Mouse (Mus musculus): ENCODE measurements around the gene a. TPM values are rescaled to one million over a fixed set of nuclear protein-coding genes. Genes with fewer than 3 reads are reported as not detected.

The a gene
- total RNA-seq, 2 experiments from 2014 or later: not detected

DNA sequence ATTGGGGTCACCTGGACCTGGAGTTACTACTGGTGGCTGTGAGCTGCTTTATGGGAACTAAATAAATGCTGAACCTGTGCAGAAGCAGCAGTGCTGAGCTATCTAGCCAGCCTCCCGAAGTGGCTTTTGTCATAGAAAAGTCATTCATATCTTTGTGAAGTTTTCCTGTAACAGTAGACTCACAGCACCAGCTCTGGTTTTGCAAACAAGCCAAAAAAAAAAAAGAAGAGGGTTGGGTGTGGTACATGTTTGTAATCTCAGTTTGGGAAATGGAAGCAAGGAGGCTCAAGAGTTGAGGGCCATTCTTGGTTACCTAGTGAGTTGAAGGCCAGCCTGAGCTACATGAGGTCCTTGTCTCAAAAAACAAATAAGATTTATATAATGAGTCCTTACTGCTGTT lies 29.1 kb downstream of the a start:
- Histone ChIP-seq H3K27ac (peak overlapping the region; percentile 53), H3K4me3 (no peak overlapping the region)
- TF ChIP-seq CTCF (IDR thresholded peaks at IDR 0.05): no peak
- DNase-seq: no peak
- intact Hi-C loops (cut with DNase I): no loop called here

- intact Hi-C loops (cut with DNase I): no loop called here
Measured at GRCm38 (mm10) chr2:154826054-154826538, 34.9 kb downstream of the a start.

GRCm38 (mm10) chr2:154827521-154827920 lies 36.3 kb downstream of the a start:
- DNase-seq: no peak
- Histone ChIP-seq H3K27ac (no peak overlapping the region), H3K4me3 (no peak overlapping the region)
- intact Hi-C loops (cut with DNase I): no loop called here
- no peak for TF ChIP-seq CTCF (IDR thresholded peaks at IDR 0.05)

More at GRCm38 (mm10) chr2:154826054-154826538, 34.9 kb downstream of the a start:
- TF ChIP-seq CTCF (IDR thresholded peaks at IDR 0.05): no peak
- DNase-seq: no peak
- Histone ChIP-seq H3K4me3 (no peak overlapping the region), H3K27ac (no peak overlapping the region)

DNA sequence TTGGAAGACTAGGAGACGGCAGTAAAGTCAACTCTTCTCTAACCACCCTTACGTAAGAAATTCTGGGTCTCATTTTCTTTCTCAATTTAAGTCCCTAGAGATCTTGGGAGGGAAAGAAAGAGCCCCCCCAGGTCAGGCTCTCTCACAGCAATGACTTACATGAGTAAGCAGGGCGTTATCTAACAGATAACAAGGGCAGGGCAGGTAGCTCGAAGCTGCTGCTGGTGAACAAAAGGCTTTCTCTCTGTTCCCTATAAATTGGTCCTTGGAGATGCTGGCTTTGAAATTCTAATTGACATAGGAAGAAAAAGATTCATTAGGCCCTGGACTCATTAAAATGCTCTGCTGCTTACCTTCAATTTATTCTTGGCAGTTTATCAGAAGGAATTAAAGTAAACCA lies 41.3 kb downstream of the a start:
- intact Hi-C loops (cut with DNase I): no loop called here
- Histone ChIP-seq H3K4me3 (no peak overlapping the region), H3K27ac (no peak overlapping the region)
- no peak for TF ChIP-seq CTCF (IDR thresholded peaks at IDR 0.05)
- DNase-seq: no peak

GRCm38 (mm10) chr2:154834149-154834865 lies 43.1 kb downstream of the a start:
- no peak for TF ChIP-seq CTCF (IDR thresholded peaks at IDR 0.05)
- Histone ChIP-seq H3K4me3 (no peak overlapping the region), H3K27ac (no peak overlapping the region)
- intact Hi-C loops (cut with DNase I): no loop called here
- DNase-seq: no peak

DNA sequence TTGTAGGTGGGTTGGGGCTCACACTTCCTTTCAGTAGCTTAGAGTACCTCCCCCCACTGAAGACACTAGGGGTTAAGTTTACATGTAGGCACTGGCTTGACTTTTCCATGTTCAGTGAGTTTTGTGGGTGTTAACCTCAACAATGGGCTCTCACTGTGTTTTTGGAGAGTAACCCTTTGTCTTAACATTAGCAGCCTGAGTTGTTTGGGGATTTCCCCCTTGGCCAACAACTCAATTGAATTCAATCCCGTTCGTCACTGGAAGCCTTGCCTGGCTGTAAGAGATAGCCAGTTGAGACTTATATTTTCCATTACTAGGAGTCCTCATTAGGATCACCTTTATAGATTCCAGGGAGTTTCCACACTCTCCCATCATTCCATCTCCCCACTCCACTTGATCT lies 45.3 kb downstream of the a start:
- no peak overlapping the region for H3K27ac ChIP-seq
- H3K4me3 ChIP-seq: no peak overlapping the region
- no peak for TF ChIP-seq CTCF (IDR thresholded peaks at IDR 0.05)
- intact Hi-C loops (cut with DNase I): no loop called here
- DNase-seq: no peak

DNA sequence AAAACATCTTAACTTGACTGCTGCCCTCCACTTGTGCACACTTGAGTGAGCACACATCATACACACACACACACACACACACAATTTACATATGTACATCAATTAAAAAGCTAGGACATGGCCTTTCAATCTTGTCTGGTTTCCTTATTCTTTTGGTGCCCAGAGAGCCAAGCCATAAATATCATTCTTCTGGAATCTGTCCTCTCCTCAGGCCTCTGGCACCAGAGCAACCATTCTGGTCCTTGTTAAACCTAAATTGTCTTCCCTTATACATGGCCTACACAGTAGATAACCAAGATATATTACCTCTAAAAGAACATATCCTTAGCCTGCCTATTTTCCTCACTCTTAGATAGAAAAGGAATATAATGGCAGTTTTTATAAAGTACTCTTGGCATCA lies 56.9 kb downstream of the a start:
- no peak for DNase-seq
- intact Hi-C loops (cut with DNase I): no loop called here
- no peak for TF ChIP-seq CTCF (IDR thresholded peaks at IDR 0.05)
- H3K27ac ChIP-seq: no peak overlapping the region
- no peak overlapping the region for H3K4me3 ChIP-seq

GRCm38 (mm10) chr2:154855383-154855782 lies 64.2 kb downstream of the a start:
- peak; percentile 61 for DNase-seq
- peak; percentile 81 for TF ChIP-seq CTCF (IDR thresholded peaks at IDR 0.05)
- Histone ChIP-seq H3K4me3 (no peak overlapping the region), H3K27ac (no peak overlapping the region)
- intact Hi-C loops (cut with DNase I): loop anchor here (1.0 to 5.0 kb wide), 4 partner anchors 63 to 153 kb away; partner anchors contain the start of genes Raly and a

- DNase-seq: no peak
- TF ChIP-seq CTCF (IDR thresholded peaks at IDR 0.05): no peak
- Histone ChIP-seq H3K4me3 (no peak overlapping the region), H3K27ac (no peak overlapping the region)
- intact Hi-C loops (cut with DNase I): no loop called here
Measured at GRCm38 (mm10) chr2:154863672-154864071, 72.5 kb downstream of the a start.

- H3K4me3 ChIP-seq: no peak overlapping the region
- no peak for DNase-seq
- intact Hi-C loops (cut with DNase I): no loop called here
- no peak overlapping the region for H3K27ac ChIP-seq
- TF ChIP-seq CTCF (IDR thresholded peaks at IDR 0.05): no peak
Measured at GRCm38 (mm10) chr2:154865696-154866095, 74.5 kb downstream of the a start.

DNA sequence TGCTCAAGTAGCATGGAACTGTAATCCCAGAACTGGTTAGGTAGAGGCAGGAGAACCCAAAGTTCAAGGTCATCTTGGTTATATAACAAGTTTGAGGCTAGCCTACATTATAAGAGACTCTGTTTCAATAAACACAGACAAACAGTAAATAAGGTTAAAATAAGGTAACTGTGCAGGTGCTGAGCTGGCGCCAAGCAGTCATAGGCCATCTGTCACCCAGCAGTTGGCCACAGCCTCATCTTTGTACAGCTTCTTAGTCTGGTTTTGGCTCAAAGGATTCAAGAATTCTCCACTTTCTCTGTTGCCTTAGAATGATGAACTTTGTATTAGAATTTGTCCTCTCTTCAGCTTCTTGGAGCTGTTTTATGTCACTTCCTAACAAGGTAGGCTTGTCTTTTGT lies 76.9 kb downstream of the a start:
- no peak for TF ChIP-seq CTCF (IDR thresholded peaks at IDR 0.05)
- no peak overlapping the region for H3K27ac ChIP-seq
- intact Hi-C loops (cut with DNase I): no loop called here
- H3K4me3 ChIP-seq: no peak overlapping the region
- DNase-seq: no peak

GRCm38 (mm10) chr2:154869954-154870641 lies 78.9 kb downstream of the a start:
- Histone ChIP-seq H3K4me3 (no peak overlapping the region), H3K27ac (peak overlapping the region; percentile 38)
- TF ChIP-seq CTCF (IDR thresholded peaks at IDR 0.05): no peak
- DNase-seq: no peak
- intact Hi-C loops (cut with DNase I): no loop called here

DNA sequence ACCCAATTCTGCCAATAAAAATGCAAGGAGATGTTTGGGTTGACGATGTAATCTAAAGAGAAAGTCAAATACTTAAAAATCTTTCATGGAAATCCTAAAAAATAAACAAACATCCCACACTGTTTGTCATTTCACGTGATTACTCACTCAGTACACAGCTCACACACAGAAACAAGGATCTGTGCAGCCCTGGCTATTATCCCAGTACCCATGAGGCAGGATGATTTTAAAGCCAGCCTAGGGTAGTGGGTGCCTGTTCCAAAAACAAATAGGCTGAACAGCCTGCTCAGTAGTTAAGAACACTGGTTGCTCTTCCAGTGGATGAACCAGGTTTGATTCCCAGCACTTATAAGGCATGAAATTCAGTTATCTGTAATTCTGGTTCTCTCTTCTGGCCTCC lies 85.4 kb downstream of the a start:
- no peak overlapping the region for H3K27ac ChIP-seq
- no peak overlapping the region for H3K4me3 ChIP-seq
- intact Hi-C loops (cut with DNase I): no loop called here
- no peak for TF ChIP-seq CTCF (IDR thresholded peaks at IDR 0.05)
- no peak for DNase-seq

Measured in gastrocnemius, adult 2 months (tissue).